Mouse (Mus musculus) small intestine, adult 2 months (tissue): ENCODE results near the gene Ski. TPM values are rescaled to one million over a fixed set of nuclear protein-coding genes. Genes with fewer than 3 reads are reported as not detected.
A peak's percentile ranks its signal among the peaks of the same experiment; 100 is the strongest.

Source experiments
- H3K27ac ChIP-seq: fragments of 200-500 bp; 2 replicates; pipeline ENCODE4 v1.5.1; 2012; ENCODE audit warnings: low read depth, low read length, control low read depth, inconsistent platforms; ENCODE audit not compliant: insufficient read depth
- H3K27me3 ChIP-seq: fragments of 200-500 bp; 2 replicates; pipeline ENCODE4 v1.6.1; 2012; ENCODE audit warnings: mild to moderate bottlenecking, moderate library complexity, low read length, inconsistent platforms; ENCODE audit not compliant: control insufficient read depth, insufficient read depth
- H3K36me3 ChIP-seq: fragments of 200-500 bp; 2 replicates; pipeline ENCODE4 v1.6.1; 2012; ENCODE audit warnings: mild to moderate bottlenecking, low read length, control low read depth, inconsistent platforms; ENCODE audit not compliant: control insufficient read depth, insufficient read depth
- H3K4me1 ChIP-seq: fragments of 200-500 bp; 2 replicates; pipeline ENCODE4 v1.6.1; 2012; ENCODE audit warnings: low read length, inconsistent platforms, mixed read lengths; ENCODE audit not compliant: control insufficient read depth, insufficient read depth, insufficient read length
- H3K4me3 ChIP-seq: fragments of 200-500 bp; 2 replicates; pipeline ENCODE4 v1.5.1; 2012; ENCODE audit warnings: low read depth, mild to moderate bottlenecking, control low read depth, inconsistent platforms, low read length, moderate library complexity
- CTCF ChIP-seq: fragments of 200-500 bp; IDR thresholded peaks from 2 replicates; pipeline ENCODE4 v1.5.1; 2012; ENCODE audit warnings: low read depth, mild to moderate bottlenecking, control low read depth, inconsistent platforms, low read length, moderate library complexity, mixed read lengths; ENCODE audit not compliant: insufficient replicate concordance, insufficient read length; ENCODE audit errors: extremely low read depth
- POLR2A ChIP-seq: fragments of 200-500 bp; IDR thresholded peaks from 2 replicates; pipeline ENCODE4 v1.6.1; 2012; ENCODE audit warnings: low read depth, mild to moderate bottlenecking, control low read depth, inconsistent platforms, low read length, moderate library complexity
- WGBS: fragments of 180-500 bp; shearing (Covaris S2); methylation state at CpG from one replicate; pipeline ENCODE4 v1.1.7; 2018; 5-methylcytosine and 5-hydroxymethylcytosine counted together
- polyA plus RNA-seq: library from polyadenylated mRNA; depleted of rRNA; stranded (reverse); fragments of >200 nt; gene quantifications from 2 replicates; pipeline ENCODE4 v1.2.3, GENCODE M21; 2012

The Ski gene
- polyA plus RNA-seq, 1 experiment = 48.0 TPM

- Histone ChIP-seq H3K36me3 (no peaks in the 10 kb centered on the region), H3K4me1 (peaks cover 37% of the 10 kb centered on the region), H3K4me3 (no peak overlapping the region), H3K27me3 (no peaks in the 10 kb centered on the region), H3K27ac (peak overlapping the region; percentile 92)
- no peak for TF ChIP-seq POLR2A
- TF ChIP-seq CTCF = no peak
- 30% methylated on average over 5 of the region's 5 CpGs for WGBS
Measured at GRCm38 (mm10) chr4:155120583-155120982, 101.8 kb downstream of the Ski start.

- H3K4me1 ChIP-seq = peaks cover 32% of the 10 kb centered on the region
- H3K27me3 ChIP-seq = no peaks in the 10 kb centered on the region
- H3K4me3 ChIP-seq = no peak overlapping the region
- H3K27ac ChIP-seq = peak overlapping the region; percentile 78
- 51% methylated on average over 7 of the region's 7 CpGs for WGBS
- no peaks in the 10 kb centered on the region for H3K36me3 ChIP-seq
- TF ChIP-seq CTCF (peak; percentile 13; the same call in 1 of the 2 replicates), POLR2A (no peak)
Measured at GRCm38 (mm10) chr4:155120038-155120437, 102.4 kb downstream of the Ski start.

- WGBS = 70% methylated on average over 10 of the region's 10 CpGs
- no peak for TF ChIP-seq POLR2A
- TF ChIP-seq CTCF = no peak
- no peak overlapping the region for H3K27ac ChIP-seq
- no peaks in the 10 kb centered on the region for H3K36me3 ChIP-seq
- peaks cover 35% of the 10 kb centered on the region for H3K4me1 ChIP-seq
- H3K27me3 ChIP-seq = no peaks in the 10 kb centered on the region
- H3K4me3 ChIP-seq = no peak overlapping the region
Measured at GRCm38 (mm10) chr4:155118278-155118677, 104.1 kb downstream of the Ski start.

- Histone ChIP-seq H3K36me3 (no peaks in the 10 kb centered on the region), H3K27ac (no peak overlapping the region), H3K27me3 (no peaks in the 10 kb centered on the region), H3K4me1 (peaks cover 33% of the 10 kb centered on the region), H3K4me3 (no peak overlapping the region)
- TF ChIP-seq CTCF (no peak), POLR2A (no peak)
- WGBS = 86% methylated on average over 6 of the region's 6 CpGs
Measured at GRCm38 (mm10) chr4:155117396-155117978, 104.9 kb downstream of the Ski start.

- TF ChIP-seq CTCF (no peak), POLR2A (no peak)
Measured at GRCm38 (mm10) chr4:155116607-155117006, 105.8 kb downstream of the Ski start.

DNA sequence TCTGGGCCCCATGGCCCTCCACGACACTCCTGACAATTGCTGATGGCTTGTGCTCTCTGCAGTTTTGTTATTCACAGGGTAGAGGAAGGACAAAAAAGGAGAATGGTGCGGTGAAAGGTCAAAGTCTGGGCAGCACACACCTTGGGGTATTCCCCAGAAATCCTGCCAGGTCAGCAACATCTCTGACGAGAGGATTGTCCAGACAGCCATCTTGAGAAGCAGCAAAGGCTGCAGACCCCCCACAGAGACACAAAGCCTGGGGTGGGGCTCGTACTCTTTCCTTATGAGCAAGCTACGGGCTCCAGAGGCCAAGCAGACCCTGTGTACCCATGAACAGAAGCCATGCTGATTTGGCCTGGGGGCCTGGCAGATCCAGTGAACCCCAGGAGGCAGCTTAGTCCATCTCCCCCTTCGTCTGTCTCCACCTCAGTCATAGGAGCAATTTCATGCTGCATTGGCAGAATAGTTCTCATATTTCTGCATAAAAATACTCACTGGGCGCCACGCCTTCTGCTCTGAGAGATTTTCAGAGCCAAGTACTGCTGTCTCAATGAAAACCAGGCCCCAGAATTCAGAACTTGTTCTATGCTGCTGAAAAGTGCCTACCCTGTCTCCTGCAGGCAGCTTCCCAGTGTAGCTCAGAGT is 108.5 kb downstream of the Ski start:
- no peaks in the 10 kb centered on the region for H3K27me3 ChIP-seq
- H3K4me1 ChIP-seq = peaks cover 11% of the 10 kb centered on the region
- H3K36me3 ChIP-seq = no peaks in the 10 kb centered on the region
- H3K4me3 ChIP-seq = no peak overlapping the region
- H3K27ac ChIP-seq = no peak overlapping the region
- WGBS = 66% methylated on average over 8 of the region's 8 CpGs
- TF ChIP-seq CTCF (no peak), POLR2A (no peak)

More at GRCm38 (mm10) chr4:155116607-155117006, 105.8 kb downstream of the Ski start:
- Histone ChIP-seq H3K4me3 (no peak overlapping the region), H3K36me3 (no peaks in the 10 kb centered on the region), H3K4me1 (peaks cover 24% of the 10 kb centered on the region), H3K27me3 (no peaks in the 10 kb centered on the region), H3K27ac (no peak overlapping the region)
- 78% methylated on average over 4 of the region's 4 CpGs for WGBS

DNA sequence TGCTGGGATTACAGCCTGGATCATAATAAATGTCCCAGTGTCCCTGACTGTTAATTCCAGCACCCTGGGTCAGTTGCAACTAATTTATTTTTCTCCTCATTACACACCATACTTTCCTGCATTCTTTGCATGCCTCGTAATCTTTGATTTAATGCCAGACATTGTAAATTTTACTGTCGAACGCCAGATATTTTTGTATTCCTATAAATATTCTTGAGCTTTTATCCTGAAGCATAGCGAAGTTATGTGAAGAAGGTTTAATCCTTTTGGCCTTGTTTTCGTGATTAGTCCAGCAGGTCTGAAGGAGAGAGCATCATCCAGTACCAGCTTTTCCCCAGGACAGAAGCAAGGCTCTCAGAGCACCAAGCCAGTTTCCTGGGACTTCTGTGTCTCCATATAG is 112.9 kb downstream of the Ski start:
- H3K27ac ChIP-seq = no peak overlapping the region
- H3K4me1 ChIP-seq = peaks cover 9% of the 10 kb centered on the region; the same call in 1 of the 2 replicates
- TF ChIP-seq POLR2A = no peak
- no peak for TF ChIP-seq CTCF
- H3K4me3 ChIP-seq = no peak overlapping the region
- no peaks in the 10 kb centered on the region for H3K36me3 ChIP-seq
- 52% methylated on average over 5 of the region's 5 CpGs for WGBS
- no peaks in the 10 kb centered on the region for H3K27me3 ChIP-seq
